Mouse (Mus musculus) T-helper 2 cell (primary cell): ENCODE measurements at regions not wholly inside any gene's neighbourhood (a gene's known extent, or its start where the extent isn't known, plus 50 kb on each side); places are given as distances from the start of the nearest gene placed in this dataset.

ENCODE experiments used
- in situ Hi-C: fragments of 300-600 bp; cut with MboI, MseI; formaldehyde crosslinking; loops from one replicate; pipeline ENCODE4 v1.15.1; 2025; ENCODE audit warnings: high pct_unique_total_duplicates

- in situ Hi-C loops: no loop called here
Observed at GRCm38 (mm10) chr3:39234921-39235320, 348.2 kb downstream of the Fat4 start.

GRCm38 (mm10) chr3:39248712-39249111 lies 362.0 kb downstream of the Fat4 start:
- in situ Hi-C loops: no loop called here

GRCm38 (mm10) chr3:39249224-39249892 lies 362.6 kb downstream of the Fat4 start:
- in situ Hi-C loops: no loop called here

GRCm38 (mm10) chr3:39253076-39253475 lies 366.3 kb downstream of the Fat4 start:
- in situ Hi-C loops: no loop called here

GRCm38 (mm10) chr3:39264671-39265430 lies 378.1 kb downstream of the Fat4 start:
- in situ Hi-C loops: no loop called here

GRCm38 (mm10) chr3:39265606-39266005 lies 378.9 kb downstream of the Fat4 start:
- in situ Hi-C loops: no loop called here

GRCm38 (mm10) chr3:39269388-39269787 lies 382.6 kb downstream of the Fat4 start:
- in situ Hi-C loops: no loop called here

GRCm38 (mm10) chr3:39272616-39273015 lies 385.9 kb downstream of the Fat4 start:
- in situ Hi-C loops: no loop called here

GRCm38 (mm10) chr3:39276897-39277296 lies 390.2 kb downstream of the Fat4 start:
- in situ Hi-C loops: no loop called here

GRCm38 (mm10) chr3:39277310-39277709 lies 390.6 kb downstream of the Fat4 start:
- in situ Hi-C loops: no loop called here

- in situ Hi-C loops: no loop called here
Observed at GRCm38 (mm10) chr3:39295255-39295654, 408.5 kb downstream of the Fat4 start.

GRCm38 (mm10) chr3:39296257-39296656 lies 409.5 kb downstream of the Fat4 start:
- in situ Hi-C loops: no loop called here

- in situ Hi-C loops: loop anchor here (25.0 kb wide), 1 partner anchor 1078 kb away; no protein-coding TSS in a partner anchor
Observed at GRCm38 (mm10) chr3:39309487-39309886, 422.7 kb downstream of the Fat4 start.

- in situ Hi-C loops: loop anchor here (25.0 kb wide), 1 partner anchor 1074 kb away; no protein-coding TSS in a partner anchor
Observed at GRCm38 (mm10) chr3:39313563-39313962, 426.8 kb downstream of the Fat4 start.

GRCm38 (mm10) chr3:39320851-39321250 lies 434.1 kb downstream of the Fat4 start:
- in situ Hi-C loops: loop anchor here (25.0 kb wide), 1 partner anchor 1066 kb away; no protein-coding TSS in a partner anchor

- in situ Hi-C loops: loop anchor here (25.0 kb wide), 1 partner anchor 1065 kb away; no protein-coding TSS in a partner anchor
Observed at GRCm38 (mm10) chr3:39322225-39322624, 435.5 kb downstream of the Fat4 start.

- in situ Hi-C loops: no loop called here
Observed at GRCm38 (mm10) chr3:39335612-39336230, 449.0 kb downstream of the Fat4 start.

GRCm38 (mm10) chr3:39341161-39341687 lies 454.5 kb downstream of the Fat4 start:
- in situ Hi-C loops: no loop called here

GRCm38 (mm10) chr3:39344078-39344477 lies 457.3 kb downstream of the Fat4 start:
- in situ Hi-C loops: no loop called here

- in situ Hi-C loops: no loop called here
Observed at GRCm38 (mm10) chr3:39347578-39347977, 460.8 kb downstream of the Fat4 start.

- in situ Hi-C loops: no loop called here
Observed at GRCm38 (mm10) chr3:39357012-39357411, 470.3 kb downstream of the Fat4 start.

- in situ Hi-C loops: no loop called here
Observed at GRCm38 (mm10) chr3:39360278-39360677, 473.5 kb downstream of the Fat4 start.
